Mouse (Mus musculus) heart, adult 10 weeks (tissue): ENCODE data around the gene Pwp1. TPM values are rescaled to one million over a fixed set of nuclear protein-coding genes. Genes with fewer than 3 reads are reported as not detected.

ENCODE experiments used
- polyA plus RNA-seq: library from polyadenylated mRNA; stranded (reverse); fragments of 350-450 nt; fragmentation: Illumina TruSeq; extraction: RNeasy Lipid Tissue Mini Kit (QIAGEN cat#74804); gene quantifications from one replicate; pipeline ENCODE4 v1.2.3, GENCODE M21; 2014; ENCODE audit warnings: low read depth, low replicate concordance

Gene Pwp1
- 18.6 TPM for polyA plus RNA-seq

DNA sequence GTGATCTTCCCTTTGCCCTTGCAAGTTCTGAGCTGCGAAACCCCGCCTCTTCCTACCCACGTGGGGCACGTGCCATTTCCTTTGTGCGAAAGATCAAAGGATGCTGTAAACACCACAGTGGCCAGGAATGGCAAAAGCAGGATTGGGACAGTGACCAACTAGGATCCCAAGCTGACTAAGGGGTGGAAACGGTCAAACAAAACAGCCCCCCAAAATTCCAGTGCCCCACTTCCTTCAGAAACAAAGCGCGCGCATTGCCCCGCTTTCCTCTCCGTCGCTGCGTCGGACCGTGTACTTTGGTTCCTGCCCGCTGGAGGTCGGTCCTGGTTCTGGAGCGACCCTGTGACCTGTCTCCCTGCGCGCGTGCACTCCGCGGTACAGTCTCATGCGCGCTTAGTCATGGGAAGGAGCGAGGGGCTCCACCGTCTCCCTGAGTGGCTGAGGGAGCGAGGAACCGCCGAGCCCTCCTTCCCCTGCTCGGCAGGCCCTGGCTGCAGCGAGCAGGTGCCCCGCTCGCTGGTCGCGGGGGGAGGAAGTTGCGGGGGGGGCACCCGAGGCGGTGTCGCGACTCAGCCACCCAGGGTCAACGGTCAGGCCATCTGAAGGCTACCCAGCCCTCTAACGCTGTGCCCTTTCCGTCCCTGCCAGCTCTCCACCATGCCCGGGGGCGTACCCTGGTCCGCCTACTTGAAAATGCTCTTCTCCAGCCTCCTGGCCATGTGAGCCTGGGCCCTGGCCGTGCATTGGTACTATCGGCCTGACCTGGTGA is at the start of gene Pwp1:
Pwp1 (plus strand) TSS at position 410 of the 769 bp plus-strand sequence.

DNA sequence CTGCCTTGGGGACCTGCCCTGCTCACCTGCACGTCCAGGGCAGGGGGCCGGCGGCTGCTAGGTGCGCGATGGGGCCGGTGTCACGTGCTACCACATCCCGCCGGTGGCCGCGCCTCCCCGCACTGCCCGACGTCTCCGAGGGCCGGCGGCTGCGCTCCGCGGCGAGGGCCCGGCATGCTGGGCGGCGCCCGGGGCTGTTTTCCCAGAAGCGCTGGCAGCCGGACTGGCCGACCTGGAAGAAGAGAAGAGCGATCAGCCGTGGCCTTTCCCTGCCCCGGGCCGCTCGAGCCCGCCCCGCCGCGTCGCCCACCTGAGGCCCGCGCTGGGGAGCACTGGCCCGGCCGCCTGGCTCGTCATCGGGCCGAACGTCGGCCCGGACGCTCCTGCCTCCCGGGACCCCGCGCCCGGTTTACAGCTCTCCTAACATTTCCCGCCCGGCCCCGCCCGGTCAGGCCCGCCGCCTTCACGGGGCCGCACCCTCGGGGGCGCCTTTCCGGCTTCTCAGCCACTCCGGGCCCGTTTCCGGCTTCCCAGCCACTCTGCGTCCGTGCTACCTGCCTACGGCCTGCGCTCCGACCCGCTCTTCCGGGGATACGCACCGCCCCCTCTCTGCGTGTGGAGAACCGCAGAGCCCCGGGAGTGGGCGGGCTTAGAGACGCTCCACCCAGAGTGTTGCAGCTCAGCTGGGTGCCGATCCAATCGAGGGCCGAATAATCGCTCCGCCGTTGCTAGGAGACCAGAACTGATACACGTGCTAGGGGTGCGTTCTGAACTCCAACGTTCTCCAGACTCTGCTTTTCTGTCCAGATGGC is 87.4 kb downstream of the Pwp1 start, which contains the start of gene Prdm4:
Prdm4 (minus strand) TSS at position 645 of the 812 bp plus-strand sequence.

DNA sequence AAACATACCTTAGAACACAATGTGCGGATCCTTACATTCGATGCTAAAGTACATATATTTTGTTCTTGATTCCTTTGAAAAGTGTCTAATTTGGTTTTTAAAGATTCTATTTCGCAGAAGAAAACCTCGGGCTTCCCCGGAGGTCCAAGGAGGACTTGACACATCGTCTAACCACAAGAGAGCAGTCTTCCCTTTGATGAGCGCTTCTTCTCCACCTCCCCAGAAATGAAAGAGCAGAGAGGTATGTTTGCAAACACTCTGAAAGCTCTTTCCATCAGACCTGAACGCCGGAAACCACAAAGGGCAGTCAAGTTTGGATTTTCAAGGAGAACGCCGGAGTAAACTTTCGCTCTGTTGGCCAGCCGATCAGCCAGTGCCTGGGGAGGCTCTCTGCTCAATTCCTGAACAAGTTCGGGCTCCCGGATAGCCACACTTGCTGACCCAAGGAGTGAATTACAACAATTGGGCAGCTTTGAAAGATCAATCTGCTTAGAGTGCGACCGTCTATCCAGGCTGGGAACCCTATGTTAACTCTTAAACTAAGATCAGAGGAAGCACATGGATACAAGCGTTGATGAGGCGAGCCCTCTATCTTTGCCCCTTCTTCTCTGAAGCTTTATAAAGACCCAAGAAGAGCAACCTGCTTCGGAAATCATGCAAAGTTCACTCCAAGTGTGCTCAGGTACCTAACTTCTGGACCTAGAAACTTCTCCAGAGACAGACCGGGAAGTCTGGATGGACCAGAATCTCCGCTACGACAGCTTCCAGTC is 98.6 kb downstream of the Pwp1 start, which contains the start of gene Ascl4:
Ascl4 (plus strand) TSS at position 6 of the 770 bp plus-strand sequence.

Other genes starting within 250 kb of the Pwp1 start
- 11.2 TPM for gene Prdm4, start 87.6 kb downstream of the Pwp1 start, polyA plus RNA-seq
- gene Ascl4, start 98.2 kb downstream of the Pwp1 start, polyA plus RNA-seq = not detected
- 81.0 TPM for gene Rtcb, start 128.3 kb downstream of the Pwp1 start, polyA plus RNA-seq
- gene Bpifc, start 182.4 kb downstream of the Pwp1 start, polyA plus RNA-seq = not detected
- gene Fbxo7, start 192.5 kb downstream of the Pwp1 start, polyA plus RNA-seq = 16.5 TPM